Mouse (Mus musculus) small intestine, adult 2 months (tissue): ENCODE results near the gene Pcnx3. TPM values are rescaled to one million over a fixed set of nuclear protein-coding genes. Genes with fewer than 3 reads are reported as not detected.

Source experiments
- H3K27ac ChIP-seq: fragments of 200-500 bp; 2 replicates; pipeline ENCODE4 v1.5.1; 2012; ENCODE audit warnings: low read depth, low read length, control low read depth, inconsistent platforms; ENCODE audit not compliant: insufficient read depth
- H3K27me3 ChIP-seq: fragments of 200-500 bp; 2 replicates; pipeline ENCODE4 v1.6.1; 2012; ENCODE audit warnings: mild to moderate bottlenecking, moderate library complexity, low read length, inconsistent platforms; ENCODE audit not compliant: control insufficient read depth, insufficient read depth
- H3K36me3 ChIP-seq: fragments of 200-500 bp; 2 replicates; pipeline ENCODE4 v1.6.1; 2012; ENCODE audit warnings: mild to moderate bottlenecking, low read length, control low read depth, inconsistent platforms; ENCODE audit not compliant: control insufficient read depth, insufficient read depth
- H3K4me1 ChIP-seq: fragments of 200-500 bp; 2 replicates; pipeline ENCODE4 v1.6.1; 2012; ENCODE audit warnings: low read length, inconsistent platforms, mixed read lengths; ENCODE audit not compliant: control insufficient read depth, insufficient read depth, insufficient read length
- H3K4me3 ChIP-seq: fragments of 200-500 bp; 2 replicates; pipeline ENCODE4 v1.5.1; 2012; ENCODE audit warnings: low read depth, mild to moderate bottlenecking, control low read depth, inconsistent platforms, low read length, moderate library complexity
- CTCF ChIP-seq: fragments of 200-500 bp; IDR thresholded peaks from 2 replicates; pipeline ENCODE4 v1.5.1; 2012; ENCODE audit warnings: low read depth, mild to moderate bottlenecking, control low read depth, inconsistent platforms, low read length, moderate library complexity, mixed read lengths; ENCODE audit not compliant: insufficient replicate concordance, insufficient read length; ENCODE audit errors: extremely low read depth
- POLR2A ChIP-seq: fragments of 200-500 bp; IDR thresholded peaks from 2 replicates; pipeline ENCODE4 v1.6.1; 2012; ENCODE audit warnings: low read depth, mild to moderate bottlenecking, control low read depth, inconsistent platforms, low read length, moderate library complexity
- WGBS: fragments of 180-500 bp; shearing (Covaris S2); methylation state at CpG from one replicate; pipeline ENCODE4 v1.1.7; 2018; 5-methylcytosine and 5-hydroxymethylcytosine counted together
- polyA plus RNA-seq: library from polyadenylated mRNA; depleted of rRNA; stranded (reverse); fragments of >200 nt; gene quantifications from 2 replicates; pipeline ENCODE4 v1.2.3, GENCODE M21; 2012

Gene Pcnx3
- polyA plus RNA-seq, 1 experiment: 150 TPM

- Histone ChIP-seq H3K4me1 (peaks cover 43% of the 10 kb centered on the region), H3K27ac (peak overlapping the region; percentile 82), H3K4me3 (peak overlapping the region; percentile 46), H3K36me3 (no peaks in the 10 kb centered on the region), H3K27me3 (no peaks in the 10 kb centered on the region)
- WGBS: 6% methylated on average over 14 of the region's 14 CpGs
- TF ChIP-seq CTCF (peak; percentile 98), POLR2A (no peak)
These were observed 39.0 kb upstream of the Pcnx3 start for GRCm38 (mm10) chr19:5727701-5728100.

- WGBS: 49% methylated on average over 15 of the region's 15 CpGs
- no peaks in the 10 kb centered on the region for H3K27me3 ChIP-seq
- peaks cover 5% of the 10 kb centered on the region for H3K36me3 ChIP-seq
- H3K4me1 ChIP-seq: peaks cover 47% of the 10 kb centered on the region
- peak overlapping the region; percentile 82 for H3K27ac ChIP-seq
- peak overlapping the region; percentile 46 for H3K4me3 ChIP-seq
- TF ChIP-seq POLR2A (no peak), CTCF (no peak)
These were observed 38.4 kb upstream of the Pcnx3 start for GRCm38 (mm10) chr19:5726961-5727578.

- Histone ChIP-seq H3K27me3 (no peaks in the 10 kb centered on the region), H3K27ac (peak within 1 kb of the TSS; percentile 92), H3K36me3 (peaks cover 14% of the 10 kb centered on the region), H3K4me1 (peaks cover 40% of the 10 kb centered on the region), H3K4me3 (peak within 1 kb of the TSS; percentile 72)
- WGBS: 9% methylated on average over 49 of the region's 49 CpGs
- TF ChIP-seq POLR2A (peak; percentile 72), CTCF (no peak)
These were observed 37.2 kb upstream of the Pcnx3 start, which contains the start of gene Ehbp1l1 for GRCm38 (mm10) chr19:5725767-5726515. Ehbp1l1 (minus strand) TSS chr19:5726317.

GRCm38 (mm10) chr19:5725029-5725707, 36.5 kb upstream of the Pcnx3 start:
- H3K36me3 ChIP-seq: peaks cover 22% of the 10 kb centered on the region
- TF ChIP-seq CTCF: no peak
- TF ChIP-seq POLR2A: no peak
- peaks cover 39% of the 10 kb centered on the region for H3K4me1 ChIP-seq
- H3K27me3 ChIP-seq: no peaks in the 10 kb centered on the region
- peak overlapping the region; percentile 92 for H3K27ac ChIP-seq
- whole genome bisulfite sequencing: 61% methylated on average over 12 of the region's 12 CpGs
- peak overlapping the region; percentile 72 for H3K4me3 ChIP-seq

GRCm38 (mm10) chr19:5724549-5724941, 35.8 kb upstream of the Pcnx3 start:
- no peak for TF ChIP-seq CTCF
- TF ChIP-seq POLR2A: peak; percentile 71
- H3K4me1 ChIP-seq: peaks cover 39% of the 10 kb centered on the region
- H3K27ac ChIP-seq: peak overlapping the region; percentile 92
- peak overlapping the region; percentile 72 for H3K4me3 ChIP-seq
- H3K27me3 ChIP-seq: no peaks in the 10 kb centered on the region
- WGBS: 16% methylated on average over 7 of the region's 7 CpGs
- peaks cover 28% of the 10 kb centered on the region for H3K36me3 ChIP-seq

- peaks cover 33% of the 10 kb centered on the region for H3K36me3 ChIP-seq
- WGBS: 41% methylated on average over 4 of the region's 4 CpGs
- peak overlapping the region; percentile 92 for H3K27ac ChIP-seq
- H3K27me3 ChIP-seq: no peaks in the 10 kb centered on the region
- TF ChIP-seq POLR2A (no peak), CTCF (no peak)
- H3K4me3 ChIP-seq: peak overlapping the region; percentile 72
- peaks cover 37% of the 10 kb centered on the region for H3K4me1 ChIP-seq
These were observed 35.3 kb upstream of the Pcnx3 start for GRCm38 (mm10) chr19:5723934-5724548.

- TF ChIP-seq POLR2A (no peak), CTCF (no peak)
- 63% methylated on average over 7 of the region's 7 CpGs for WGBS
- Histone ChIP-seq H3K4me3 (0 out of 2 replicates have a peak overlapping the region, but pooled peaks have one; percentile 0), H3K36me3 (peaks cover 40% of the 10 kb centered on the region), H3K27me3 (no peaks in the 10 kb centered on the region), H3K27ac (peak overlapping the region; percentile 52), H3K4me1 (peaks cover 28% of the 10 kb centered on the region)
These were observed 34.2 kb upstream of the Pcnx3 start for GRCm38 (mm10) chr19:5722848-5723425.
